Mouse (Mus musculus) testis, adult 2 months (tissue): ENCODE measurements around the gene Lztfl1.

Source experiments
- CTCF ChIP-seq: fragments of 200-500 bp; IDR thresholded peaks from 2 replicates; pipeline ENCODE4 v1.5.1; 2012; ENCODE audit warnings: low read depth, mild to moderate bottlenecking, inconsistent platforms, low read length, moderate library complexity; ENCODE audit not compliant: control insufficient read depth, insufficient read depth, insufficient replicate concordance
- POLR2A ChIP-seq: fragments of 200-500 bp; IDR thresholded peaks from 2 replicates; pipeline ENCODE4 v1.6.1; 2012; ENCODE audit warnings: low read depth, mild to moderate bottlenecking, inconsistent platforms, low read length, moderate library complexity; ENCODE audit not compliant: control insufficient read depth

DNA sequence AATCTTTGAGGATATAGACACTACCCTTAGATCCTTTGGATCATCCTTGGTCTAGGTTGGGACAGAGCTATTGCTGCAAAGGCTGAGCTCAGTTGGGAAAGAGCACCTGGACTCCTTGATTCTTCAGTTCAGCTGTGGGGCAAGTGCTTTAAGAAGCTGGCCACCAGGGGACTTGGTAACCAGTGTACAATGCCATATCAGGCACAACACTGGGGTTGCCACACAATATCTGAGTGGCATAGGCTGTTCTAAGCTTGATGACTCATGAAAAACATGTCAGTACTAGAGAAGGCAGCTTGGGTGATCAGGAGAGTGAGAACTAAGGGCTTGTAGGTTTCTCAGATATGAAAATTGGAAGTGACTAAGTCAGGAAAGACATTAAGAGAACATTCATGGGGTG lies 58.5 kb downstream of the Lztfl1 start:
- TF ChIP-seq POLR2A (no peak), CTCF (no peak)
